Mouse (Mus musculus): ENCODE measurements around the gene Akap12. TPM values are rescaled to one million over a fixed set of nuclear protein-coding genes. Genes with fewer than 3 reads are reported as not detected.

The Akap12 gene
- polyA plus RNA-seq, 1 experiment from 2014 or later: 24.3 TPM

DNA sequence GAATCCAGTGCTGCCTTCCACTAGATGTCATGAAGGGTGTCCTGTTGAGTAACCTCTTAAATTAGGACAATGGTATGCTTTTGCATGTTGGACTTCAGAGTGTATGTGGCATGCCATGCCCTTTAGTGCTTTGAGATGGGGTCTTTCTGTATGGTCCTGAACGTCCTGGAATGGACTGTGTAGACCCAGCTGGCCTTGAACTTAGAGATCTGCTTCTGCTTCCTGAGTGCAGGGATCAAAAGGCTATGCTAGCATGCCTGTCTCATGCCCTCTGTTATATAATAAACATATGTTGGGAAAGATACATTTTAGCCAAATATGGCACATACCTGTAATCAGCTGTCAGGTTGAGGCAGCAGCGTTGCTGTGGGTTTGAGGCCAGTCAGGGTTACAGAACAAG lies 124.4 kb downstream of the Akap12 start:
- peaks cover 44% of the 10 kb centered on the region for H3K4me1 ChIP-seq
- H3K9me3 ChIP-seq: no peaks in the 10 kb centered on the region
- DNase-seq (ENCODE audit: low spot score): no peak
- no peak overlapping the region for H3K4me3 ChIP-seq
- no peaks in the 10 kb centered on the region for H3K27me3 ChIP-seq (replicated peaks; ENCODE audit: low read depth, poor library complexity, severe bottlenecking)
- 72% methylated on average over 2 of the region's 2 CpGs for WGBS
- no peak overlapping the region for H3K27ac ChIP-seq (replicated peaks)
- H3K36me3 ChIP-seq (replicated peaks): peaks cover 38% of the 10 kb centered on the region

DNA sequence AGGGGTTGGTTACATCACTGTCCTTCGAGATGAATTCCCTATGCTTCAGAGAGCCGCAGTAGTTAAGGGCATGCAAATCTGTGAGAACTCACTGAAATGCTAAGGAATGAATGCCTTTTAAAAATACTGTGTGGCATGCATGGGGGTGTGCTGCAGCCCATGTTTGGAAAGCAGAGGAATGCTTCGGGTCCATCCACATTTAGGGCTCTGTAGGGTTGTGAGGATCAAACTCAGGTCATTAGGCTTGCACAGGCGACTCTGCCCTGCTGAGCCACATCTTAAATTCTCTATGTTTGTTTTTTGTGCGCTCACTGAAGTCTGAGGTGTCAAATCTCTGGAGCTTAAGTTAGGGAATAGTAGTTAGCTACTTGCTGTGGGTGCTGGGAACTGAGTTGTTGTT lies 124.9 kb downstream of the Akap12 start:
- Histone ChIP-seq H3K27ac (replicated peaks) (no peak overlapping the region), H3K9me3 (no peaks in the 10 kb centered on the region), H3K27me3 (replicated peaks; ENCODE audit: low read depth, poor library complexity, severe bottlenecking) (no peaks in the 10 kb centered on the region), H3K36me3 (replicated peaks) (peaks cover 43% of the 10 kb centered on the region), H3K4me3 (no peak overlapping the region), H3K4me1 (peaks cover 40% of the 10 kb centered on the region)
- 75% methylated on average over 5 of the region's 5 CpGs for WGBS
- no peak for DNase-seq (ENCODE audit: low spot score)

DNA sequence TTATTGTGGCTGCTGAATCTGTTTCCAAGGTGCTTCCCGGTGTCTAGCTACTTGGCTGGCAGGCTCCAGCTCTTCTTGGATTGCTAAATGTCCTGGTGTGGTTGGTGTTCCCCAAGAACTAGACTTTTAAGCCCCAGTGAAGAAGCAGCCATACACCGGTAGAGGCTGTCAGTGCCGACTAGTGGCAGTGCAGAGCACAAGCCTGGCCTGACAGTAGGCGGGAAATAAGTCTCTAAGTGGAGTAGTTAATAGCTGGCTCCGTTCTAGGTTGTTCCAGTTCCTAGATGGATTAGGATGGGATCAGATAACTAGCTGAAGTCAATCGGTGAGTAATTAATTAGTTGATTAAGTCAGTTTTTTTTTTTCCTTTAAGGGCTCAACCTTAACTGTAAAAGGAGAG lies 125.7 kb downstream of the Akap12 start:
- Histone ChIP-seq H3K4me1 (peaks cover 36% of the 10 kb centered on the region), H3K4me3 (no peak overlapping the region), H3K36me3 (replicated peaks) (peaks cover 51% of the 10 kb centered on the region), H3K27me3 (replicated peaks; ENCODE audit: low read depth, poor library complexity, severe bottlenecking) (no peaks in the 10 kb centered on the region), H3K27ac (replicated peaks) (no peak overlapping the region), H3K9me3 (no peaks in the 10 kb centered on the region)
- 64% methylated on average over 6 of the region's 6 CpGs for WGBS
- DNase-seq (ENCODE audit: low spot score): no peak

DNA sequence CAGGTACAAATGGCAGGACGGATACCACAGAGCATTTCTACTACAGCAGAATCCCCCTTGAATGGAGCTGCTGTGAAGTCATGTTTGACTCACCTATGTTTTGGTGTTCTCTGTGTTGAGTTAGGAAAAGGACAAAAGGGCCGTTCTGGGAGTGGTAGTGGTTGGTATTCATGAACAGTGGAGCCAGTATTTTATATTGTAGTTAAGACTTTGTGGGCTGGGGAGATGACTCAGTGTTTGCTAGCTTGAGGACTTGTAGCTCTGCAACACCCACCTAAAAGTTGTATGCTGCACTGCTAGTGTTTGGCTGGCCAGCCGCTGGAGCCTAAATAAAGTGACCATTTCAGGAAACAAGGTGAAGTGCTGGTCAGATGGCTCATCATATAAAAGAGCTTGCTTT lies 129.1 kb downstream of the Akap12 start:
- H3K27ac ChIP-seq (replicated peaks): no peak overlapping the region
- H3K4me3 ChIP-seq: no peak overlapping the region
- H3K4me1 ChIP-seq: peaks cover 16% of the 10 kb centered on the region
- DNase-seq (ENCODE audit: low spot score): no peak
- H3K36me3 ChIP-seq (replicated peaks): peaks cover 79% of the 10 kb centered on the region
- H3K27me3 ChIP-seq (replicated peaks; ENCODE audit: low read depth, poor library complexity, severe bottlenecking): no peaks in the 10 kb centered on the region
- no peaks in the 10 kb centered on the region for H3K9me3 ChIP-seq
- 92% methylated on average over 3 of the region's 3 CpGs for WGBS

DNA sequence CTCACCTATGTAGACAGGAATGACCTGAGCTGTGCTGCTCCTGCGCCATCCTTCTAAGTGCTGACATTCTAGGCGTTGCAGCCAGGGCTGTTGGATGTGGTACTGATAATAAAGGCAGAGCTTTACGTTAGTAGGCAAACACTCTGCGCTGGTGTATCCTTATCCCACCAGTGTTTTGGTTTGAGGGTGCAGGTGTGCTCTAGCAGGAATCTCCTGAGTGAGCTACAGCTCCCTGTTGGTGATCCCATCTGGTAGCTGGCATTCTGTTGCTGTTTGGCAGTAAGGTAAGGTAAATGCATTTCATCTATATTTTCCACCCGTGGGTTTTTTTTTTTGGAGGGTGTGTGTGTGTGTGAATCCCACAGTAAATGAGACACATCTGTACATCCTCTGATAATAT lies 131.9 kb downstream of the Akap12 start:
- Histone ChIP-seq H3K4me3 (no peak overlapping the region), H3K9me3 (no peaks in the 10 kb centered on the region), H3K27ac (replicated peaks) (no peak overlapping the region), H3K36me3 (replicated peaks) (peaks cover 91% of the 10 kb centered on the region), H3K4me1 (no peaks in the 10 kb centered on the region), H3K27me3 (replicated peaks; ENCODE audit: low read depth, poor library complexity, severe bottlenecking) (no peaks in the 10 kb centered on the region)
- WGBS: 91% methylated on average over 5 of the region's 5 CpGs
- no peak for DNase-seq (ENCODE audit: low spot score)

DNA sequence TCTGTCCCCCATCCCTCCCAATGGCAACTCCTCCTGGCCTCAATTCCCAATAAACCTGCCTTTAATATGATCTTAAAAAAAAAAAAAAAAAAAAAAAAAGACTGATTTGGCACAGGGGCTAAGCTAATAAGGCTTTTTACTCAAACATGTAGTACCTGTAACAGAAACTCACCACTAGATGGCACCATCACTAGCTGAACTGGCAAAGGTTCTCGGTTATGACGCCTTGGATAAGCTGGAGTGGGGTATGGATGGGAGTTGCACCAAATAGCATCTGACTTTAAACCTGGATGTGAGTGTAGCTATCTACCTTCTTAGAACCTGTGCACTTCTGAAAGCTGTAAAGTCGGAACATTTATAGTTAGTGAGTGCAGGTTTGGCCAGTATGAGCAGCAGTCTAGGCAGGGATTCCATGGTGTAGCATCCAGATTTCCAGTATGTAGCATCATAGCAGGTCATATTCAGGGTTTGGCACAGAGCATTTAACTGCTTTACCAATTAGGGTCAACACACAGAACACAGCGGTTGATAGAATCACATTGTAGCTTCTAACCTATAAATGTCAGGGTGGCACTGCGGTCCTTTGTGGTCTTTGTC lies 138.8 kb downstream of the Akap12 start:
- no peaks in the 10 kb centered on the region for H3K4me1 ChIP-seq
- WGBS: 68% methylated on average over 5 of the region's 5 CpGs
- no peaks in the 10 kb centered on the region for H3K27me3 ChIP-seq (replicated peaks; ENCODE audit: low read depth, poor library complexity, severe bottlenecking)

DNA sequence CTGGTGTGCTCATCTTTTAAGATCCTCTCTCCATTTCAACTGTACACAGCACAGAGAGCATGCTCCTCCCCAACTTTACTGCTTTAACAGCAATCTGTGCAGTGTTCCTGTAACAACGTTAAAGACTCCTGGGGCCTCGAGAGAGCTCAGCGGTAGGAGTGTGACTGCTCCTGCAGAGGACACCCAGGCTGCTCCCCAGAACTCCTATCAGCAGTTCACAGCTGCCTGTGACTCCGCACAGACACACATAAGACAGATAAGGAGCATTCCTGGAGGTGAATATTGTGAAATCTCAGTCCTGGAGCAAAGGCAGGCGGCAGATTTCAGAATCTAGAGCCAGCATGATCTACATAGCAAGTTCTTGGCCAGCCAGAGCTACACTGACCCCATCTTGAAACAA lies 139.3 kb downstream of the Akap12 start:
- Histone ChIP-seq H3K9me3 (no peaks in the 10 kb centered on the region), H3K4me1 (no peaks in the 10 kb centered on the region), H3K27me3 (replicated peaks; ENCODE audit: low read depth, poor library complexity, severe bottlenecking) (no peaks in the 10 kb centered on the region), H3K36me3 (replicated peaks) (peaks cover 89% of the 10 kb centered on the region), H3K27ac (replicated peaks) (no peak overlapping the region), H3K4me3 (no peak overlapping the region)
- 90% methylated on average over 5 of the region's 5 CpGs for WGBS
- no peak for DNase-seq (ENCODE audit: low spot score)

More for the DNA sequence above, 138.8 kb downstream of the Akap12 start:
- Histone ChIP-seq H3K27ac (replicated peaks) (no peak overlapping the region), H3K36me3 (replicated peaks) (peaks cover 88% of the 10 kb centered on the region), H3K9me3 (no peaks in the 10 kb centered on the region), H3K4me3 (no peak overlapping the region)
- DNase-seq (ENCODE audit: low spot score): peak; percentile 45

DNA sequence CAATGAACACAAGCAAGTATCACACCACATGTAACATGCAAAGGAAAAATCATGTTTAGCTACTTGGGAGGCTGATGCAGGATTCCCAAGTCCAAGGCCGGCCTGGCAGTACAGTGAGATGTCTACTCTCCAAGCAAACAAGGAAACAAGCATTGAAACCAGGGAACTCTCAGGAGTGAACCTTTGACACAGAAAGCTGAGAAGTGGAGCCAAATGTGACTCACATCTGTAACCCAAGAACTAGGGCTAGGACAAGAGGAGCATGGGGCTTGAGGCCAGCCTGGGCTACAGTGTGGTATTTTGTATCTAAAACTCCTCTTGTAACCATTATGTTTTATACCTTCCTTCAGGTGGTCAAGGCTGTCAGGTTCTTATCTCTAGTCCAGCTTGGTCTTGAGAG lies 141.0 kb downstream of the Akap12 start:
- peaks cover 87% of the 10 kb centered on the region for H3K36me3 ChIP-seq (replicated peaks)
- H3K4me3 ChIP-seq: no peak overlapping the region
- no peaks in the 10 kb centered on the region for H3K27me3 ChIP-seq (replicated peaks; ENCODE audit: low read depth, poor library complexity, severe bottlenecking)
- 86% methylated on average over 1 of the region's 1 CpGs for WGBS
- H3K4me1 ChIP-seq: no peaks in the 10 kb centered on the region
- H3K9me3 ChIP-seq: no peaks in the 10 kb centered on the region
- no peak for DNase-seq (ENCODE audit: low spot score)
- H3K27ac ChIP-seq (replicated peaks): no peak overlapping the region

Other genes with a start within 250 kb of the Akap12 start
- gene Zbtb2, start 121.7 kb downstream of the Akap12 start, polyA plus RNA-seq (2016; fragmentation: Nextera tagmentation; extraction: Ambion mirVana): 18.8 and 22.7 TPM in 2 replicates
- 46.5 and 52.5 TPM in 2 replicates for gene Rmnd1, start 166.0 kb downstream of the Akap12 start, polyA plus RNA-seq (2016; fragmentation: Nextera tagmentation; extraction: Ambion mirVana)
- 27.4 and 29.5 TPM in 2 replicates for gene Armt1, start 166.1 kb downstream of the Akap12 start, polyA plus RNA-seq (2016; fragmentation: Nextera tagmentation; extraction: Ambion mirVana)
- gene Ccdc170, start 216.1 kb downstream of the Akap12 start, polyA plus RNA-seq (2016; fragmentation: Nextera tagmentation; extraction: Ambion mirVana): 0.10 and 0.15 TPM in 2 replicates